Mouse (Mus musculus) spleen, embryonic (tissue): Measurements from ENCODE around the gene St6galnac3.

Experiments
- CTCF ChIA-PET: fragments of 350-600 bp; sonication (Branson Sonifier 250); formaldehyde crosslinking; loops from one replicate; lab custom pipeline; 2022; lab: Charles Lee

Gene St6galnac3

DNA sequence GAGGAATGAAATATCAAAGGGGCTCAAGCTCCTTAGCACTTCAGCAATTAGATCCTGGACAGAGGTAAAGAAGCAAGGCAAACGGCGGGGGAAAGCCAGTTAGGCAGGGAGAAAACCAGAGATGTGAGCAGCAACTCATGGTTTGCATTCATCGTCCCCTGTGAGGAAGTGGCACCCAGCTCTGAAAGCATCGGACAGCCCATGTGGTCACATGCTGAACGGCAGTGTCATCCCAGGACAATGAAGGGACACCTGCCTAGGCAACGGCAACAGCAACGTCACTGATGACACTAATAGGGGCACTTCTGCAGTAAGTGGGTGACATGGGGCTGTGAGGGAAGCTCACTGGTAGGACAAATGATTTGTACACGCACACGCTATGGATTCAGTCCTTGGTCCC is 249.1 kb downstream of the St6galnac3 start:
- CTCF ChIA-PET, result no interaction called here

DNA sequence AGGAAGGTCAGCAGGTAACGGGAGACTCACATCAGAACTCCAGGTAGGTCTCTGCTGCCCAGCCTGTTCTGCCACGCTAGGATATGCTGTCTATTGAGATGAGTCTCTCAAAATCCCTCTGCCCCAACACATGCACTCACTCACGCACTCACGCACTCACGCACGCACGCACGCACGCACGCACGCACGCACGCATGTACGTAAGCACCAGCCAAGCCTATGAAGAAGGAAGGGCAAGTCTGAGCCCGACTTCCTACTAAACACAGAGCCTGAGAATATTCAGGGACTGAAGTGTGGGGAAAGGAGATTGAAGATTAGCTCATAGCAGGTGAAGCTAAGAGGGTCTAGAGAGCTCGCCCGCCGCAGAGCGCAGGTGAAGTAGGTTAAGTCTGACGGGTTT is 249.5 kb downstream of the St6galnac3 start:
- CTCF ChIA-PET, result no interaction called here

DNA sequence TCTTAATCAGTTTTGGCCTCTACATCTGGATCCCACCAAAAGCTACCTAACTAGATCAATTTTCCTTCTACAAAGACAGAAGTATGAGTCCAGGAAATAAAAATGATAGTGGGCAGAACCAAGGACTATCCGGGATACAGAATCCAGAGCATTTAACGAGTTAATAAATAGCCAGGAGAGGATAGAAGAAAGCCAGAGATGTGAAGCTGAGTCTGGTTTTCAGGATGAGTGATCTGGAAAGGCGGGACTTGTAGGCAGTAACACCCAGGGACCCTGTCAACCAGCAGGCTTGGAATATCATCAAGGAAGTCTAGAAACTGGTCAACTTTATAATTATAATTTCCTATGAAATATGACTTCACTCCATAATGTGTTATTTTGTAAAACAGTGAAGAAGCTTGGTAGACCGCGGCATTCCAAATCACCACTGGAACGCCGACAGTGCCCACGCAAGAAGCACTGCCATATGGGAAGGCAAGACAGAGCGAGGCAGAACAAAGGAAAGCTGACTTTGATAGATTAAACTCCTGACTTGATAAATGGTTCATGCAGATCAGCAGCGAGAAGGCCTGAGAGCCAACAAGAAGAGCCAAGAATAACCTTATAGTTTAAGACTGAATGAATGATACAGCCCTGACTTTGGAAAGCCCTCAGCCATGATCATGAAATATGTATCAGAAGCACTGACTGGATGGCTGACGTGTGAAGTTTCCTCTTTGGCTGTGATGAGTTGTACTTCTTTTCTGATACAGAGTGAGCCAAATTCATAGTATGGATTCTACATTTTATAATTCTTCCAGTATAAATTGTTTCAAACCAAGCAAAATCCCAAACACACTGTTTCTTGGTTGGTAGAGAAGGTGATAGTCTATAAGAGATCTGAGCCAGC is 252.1 kb downstream of the St6galnac3 start:
- CTCF ChIA-PET, result no interaction called here

DNA sequence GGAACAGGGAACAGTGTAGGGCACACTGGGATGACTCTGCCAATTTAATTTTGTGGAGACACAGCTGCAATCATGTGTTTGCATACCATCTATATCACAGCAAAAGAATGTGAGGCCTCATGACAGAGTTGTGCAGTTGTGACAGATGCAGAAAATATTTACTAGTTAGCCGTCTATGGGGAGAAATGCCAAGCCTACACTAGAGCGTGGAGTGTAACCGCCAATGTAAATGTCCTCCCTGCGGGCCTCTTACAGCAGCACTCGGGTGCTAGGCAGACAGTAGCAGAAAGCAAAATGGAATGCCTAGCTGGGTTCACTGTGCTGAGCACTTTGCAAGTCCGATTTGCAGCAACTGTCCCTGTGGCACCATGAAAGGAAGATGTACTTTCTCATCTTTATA is 261.1 kb downstream of the St6galnac3 start:
- CTCF ChIA-PET, result no interaction called here

DNA sequence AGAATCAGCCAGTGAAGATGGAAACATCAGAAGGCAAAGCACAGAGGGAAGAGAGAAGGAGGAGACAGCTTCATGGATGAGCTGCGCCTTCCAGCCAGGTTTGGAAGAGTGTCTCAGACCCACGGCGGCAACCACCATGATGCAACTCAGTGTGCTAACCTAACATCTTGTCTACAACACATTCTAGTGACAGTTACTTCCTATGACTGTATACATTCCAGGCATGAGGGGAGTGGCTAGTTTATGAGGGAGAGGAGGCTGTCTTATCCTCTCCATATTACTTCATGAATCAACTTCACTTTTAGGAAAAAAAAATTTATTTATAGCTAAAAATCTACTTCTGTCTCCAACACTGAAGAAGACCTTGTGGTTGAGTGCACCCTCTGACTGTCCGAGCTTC is 264.8 kb downstream of the St6galnac3 start:
- CTCF ChIA-PET, result no interaction called here

DNA sequence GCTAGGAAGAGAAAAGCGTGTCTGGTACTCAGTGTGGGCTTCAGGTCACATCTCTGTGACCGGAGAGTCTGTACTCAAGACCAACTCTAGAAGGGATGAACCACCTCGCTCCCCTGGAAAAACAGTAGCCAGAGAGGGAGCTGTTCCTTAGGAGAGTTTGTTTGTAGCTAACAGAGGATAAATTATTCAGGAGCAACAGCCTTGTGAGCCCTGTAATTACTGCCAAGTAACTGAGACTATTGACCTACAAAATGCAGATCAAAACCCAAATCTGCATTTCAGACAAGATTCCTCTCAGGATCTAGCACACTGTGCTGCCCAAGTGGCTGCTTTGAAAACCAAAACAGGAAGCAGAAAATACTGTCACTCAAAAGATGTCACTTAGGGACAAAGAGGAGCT is 266.4 kb downstream of the St6galnac3 start:
- CTCF ChIA-PET, result no interaction called here

DNA sequence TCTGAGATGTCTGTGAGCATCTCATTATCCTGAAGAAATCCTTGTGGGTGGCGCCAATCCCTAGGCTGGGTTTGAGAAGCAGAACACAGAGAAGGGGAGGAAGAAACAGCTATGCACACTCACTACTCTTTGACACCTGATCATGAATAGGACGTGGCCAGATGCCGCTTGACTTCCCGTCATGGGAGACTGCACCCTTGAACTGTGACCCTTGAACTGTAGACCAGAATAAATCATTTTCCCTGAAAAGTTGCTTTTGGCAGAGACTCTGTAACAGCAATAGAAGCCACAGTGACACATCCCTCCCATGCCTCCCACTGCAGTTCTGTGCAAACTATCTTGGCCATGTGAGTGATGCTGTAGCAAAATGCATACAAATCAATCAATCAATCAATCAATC is 267.3 kb downstream of the St6galnac3 start:
- CTCF ChIA-PET, result no interaction called here

DNA sequence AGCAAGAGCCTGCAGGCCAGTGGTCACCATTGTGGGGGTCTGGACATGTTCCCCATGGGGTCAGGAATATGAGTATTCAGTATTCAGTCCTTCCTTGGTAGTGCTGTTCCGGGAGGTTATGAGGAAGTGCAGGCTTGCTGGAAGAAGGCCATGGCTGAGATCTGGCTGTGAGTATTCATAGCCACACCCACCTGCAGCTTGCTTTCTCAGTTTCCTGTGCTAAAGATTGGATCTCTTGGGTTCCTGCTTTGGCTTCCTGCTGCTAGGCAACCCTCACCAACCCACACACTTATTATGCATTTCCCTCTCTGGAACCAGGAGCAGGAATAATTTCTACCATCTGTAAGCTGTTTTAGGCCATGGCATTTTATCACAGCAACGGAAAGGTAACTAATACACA is 267.8 kb downstream of the St6galnac3 start:
- CTCF ChIA-PET, result no interaction called here

DNA sequence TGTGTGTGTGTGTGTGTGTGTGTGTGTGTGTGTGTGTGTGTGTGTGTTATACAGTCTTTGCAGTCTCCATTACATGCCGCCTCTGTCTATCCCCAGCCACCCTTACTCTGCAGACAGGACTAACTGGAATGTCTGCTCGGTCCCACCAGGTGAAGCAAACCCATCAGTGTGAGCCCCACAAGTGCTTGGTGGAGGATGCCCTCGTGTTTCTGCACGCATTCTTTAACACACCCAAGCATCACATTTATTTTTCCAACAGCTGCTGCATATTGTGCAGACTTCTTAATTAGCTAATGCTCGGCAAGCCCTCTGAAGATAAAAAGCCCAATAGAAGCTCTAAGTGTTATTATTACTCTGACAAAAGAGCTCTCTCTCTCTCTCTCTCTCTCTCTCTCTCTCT is 268.7 kb downstream of the St6galnac3 start:
- CTCF ChIA-PET, result no interaction called here

DNA sequence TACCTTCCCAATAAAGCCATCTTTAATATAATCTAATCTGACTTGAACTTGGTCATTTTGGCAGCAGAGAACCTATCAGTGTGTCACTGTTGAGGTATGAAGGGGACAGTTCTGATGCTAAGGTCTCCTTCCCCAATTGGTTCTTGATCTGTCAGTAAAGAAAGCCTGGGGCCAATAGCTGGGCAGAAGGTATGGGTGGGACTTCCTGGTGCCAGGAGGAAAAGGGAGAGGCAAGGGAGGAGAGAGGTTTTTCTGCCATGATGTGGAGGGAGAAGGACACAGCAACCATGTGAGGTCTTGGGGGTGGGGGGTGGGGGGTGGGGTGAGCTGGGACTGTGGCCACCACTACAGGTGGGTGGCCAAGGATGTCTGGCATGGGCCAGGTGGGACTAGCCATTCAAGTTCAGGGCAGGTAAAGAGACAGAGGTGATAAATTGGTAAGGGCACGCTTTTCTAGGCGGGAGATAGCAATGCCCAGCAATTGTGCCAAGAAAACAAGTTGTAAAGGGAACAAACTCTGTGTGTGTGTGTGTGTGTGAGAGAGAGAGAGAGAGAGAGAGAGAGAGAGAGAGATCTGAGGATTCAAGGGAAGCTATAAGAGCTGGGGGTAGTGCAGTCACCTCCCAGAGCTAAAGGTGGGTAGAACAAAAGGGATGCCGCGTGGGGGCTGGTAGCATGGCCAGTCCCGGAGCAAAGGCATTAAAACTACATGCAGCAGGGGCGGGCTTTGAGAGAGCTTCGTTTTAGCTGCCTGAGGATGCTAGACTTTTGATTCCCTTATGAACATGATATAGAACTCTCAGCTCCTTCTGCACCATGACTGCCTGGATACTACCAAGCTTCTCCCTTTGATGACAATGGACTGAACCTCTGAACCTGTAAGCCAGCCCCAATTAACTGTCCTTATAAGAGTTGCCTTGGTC is 271.6 kb downstream of the St6galnac3 start:
- CTCF ChIA-PET, result interaction anchor here (0.7 kb wide), 1 partner anchor 12 kb away, joined by 5 read pairs; no protein-coding TSS in a partner anchor

DNA sequence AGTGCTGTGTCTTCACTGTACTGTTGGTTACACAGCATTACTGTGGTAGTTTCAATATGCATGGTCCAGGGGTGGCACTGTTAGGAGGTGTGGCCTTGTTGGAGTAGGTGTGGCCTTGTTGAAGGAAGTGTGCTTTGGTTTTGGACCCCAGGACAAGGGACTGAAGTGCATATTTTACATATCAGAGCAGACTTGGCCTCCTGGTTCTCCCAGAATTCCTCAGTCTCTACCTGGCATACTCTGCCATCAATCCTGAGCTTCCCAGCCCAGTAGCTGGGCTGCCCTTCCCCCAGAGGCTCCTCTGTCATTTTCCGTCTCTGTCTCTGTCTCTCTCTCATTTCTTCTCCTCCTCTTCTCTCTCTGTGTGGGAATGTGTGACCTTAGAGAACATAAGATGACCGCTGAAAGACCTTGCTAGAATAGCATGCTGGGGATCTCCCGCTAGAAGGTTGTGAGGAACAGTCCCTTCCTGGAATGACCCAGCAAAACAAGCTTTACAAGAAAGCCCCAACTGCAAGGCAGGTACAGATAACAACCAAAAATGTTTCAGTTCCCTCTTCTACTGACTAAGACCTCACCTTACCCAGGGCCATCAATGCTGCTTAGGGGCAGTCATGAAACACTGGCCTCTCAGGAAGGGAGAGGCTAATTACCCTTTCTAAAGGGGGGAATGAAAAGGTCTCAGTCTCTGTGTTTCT is 272.5 kb downstream of the St6galnac3 start:
- CTCF ChIA-PET, result interaction anchor here (0.7 kb wide), 1 partner anchor 11 kb away, joined by 5 read pairs; no protein-coding TSS in a partner anchor

DNA sequence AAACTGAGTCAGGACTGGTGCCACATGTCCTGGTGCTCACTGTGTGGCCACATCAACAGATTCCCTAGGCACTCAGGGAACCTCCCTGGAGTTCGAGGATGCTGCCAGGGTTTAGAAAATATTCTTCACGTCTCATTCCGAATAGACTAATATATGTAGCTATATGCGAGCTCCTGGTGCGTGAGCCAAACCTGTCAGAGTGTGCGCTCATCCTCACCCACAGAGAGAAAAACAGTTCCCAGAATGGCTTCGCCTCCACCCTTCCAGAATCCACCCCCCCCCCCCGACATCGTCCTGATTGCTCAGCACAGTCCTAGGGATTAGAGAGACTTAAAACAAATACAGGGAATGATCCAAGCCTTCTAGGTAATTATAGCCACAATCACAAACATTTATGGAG is 283.6 kb downstream of the St6galnac3 start:
- CTCF ChIA-PET, result interaction anchor here (0.6 kb wide), 1 partner anchor 12 kb away, joined by 5 read pairs; no protein-coding TSS in a partner anchor

DNA sequence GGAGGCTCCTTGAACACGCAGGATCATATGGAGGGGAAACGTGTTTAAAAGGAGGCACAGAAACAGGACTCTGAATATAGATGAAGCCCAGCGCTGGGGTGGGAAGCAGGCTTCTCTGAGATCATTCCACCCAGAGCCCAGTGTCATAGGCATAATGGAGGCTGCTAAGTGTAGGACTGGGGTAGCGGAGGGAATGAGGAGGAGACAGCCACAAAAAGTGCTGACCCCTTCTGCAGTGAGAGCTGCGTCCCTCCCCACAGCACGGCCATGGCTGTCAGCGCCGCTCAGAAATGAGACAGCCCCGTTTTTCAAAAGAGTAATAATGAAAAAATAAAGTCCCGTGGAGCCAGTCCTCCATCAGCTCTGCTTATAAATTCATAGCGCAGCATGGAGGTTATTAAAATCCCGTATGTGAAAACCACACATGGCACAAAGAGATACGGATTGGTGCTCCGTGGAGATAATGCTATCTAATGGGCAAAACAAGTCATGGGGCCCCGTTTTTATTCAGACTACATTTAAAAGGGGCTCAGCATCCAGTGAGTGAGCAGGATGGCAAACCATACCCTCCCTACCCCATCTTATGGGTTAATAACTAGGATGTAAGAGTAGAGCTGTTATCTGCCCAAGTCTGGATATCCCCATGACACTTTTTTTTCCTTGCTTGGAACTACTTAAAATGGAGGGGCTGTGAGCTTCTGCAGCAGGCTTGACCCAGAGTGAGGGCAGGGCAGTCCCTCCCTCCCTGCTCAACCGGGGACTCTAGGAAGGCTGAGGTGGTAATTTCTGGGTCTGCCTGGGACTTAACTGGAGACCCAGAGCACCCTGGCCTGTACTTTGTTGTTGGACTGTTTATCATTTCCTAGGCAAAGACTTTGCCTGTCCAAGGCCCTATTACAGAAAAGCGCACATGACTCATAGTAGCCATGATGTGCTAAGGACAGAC is 288.6 kb downstream of the St6galnac3 start:
- CTCF ChIA-PET, result no interaction called here

DNA sequence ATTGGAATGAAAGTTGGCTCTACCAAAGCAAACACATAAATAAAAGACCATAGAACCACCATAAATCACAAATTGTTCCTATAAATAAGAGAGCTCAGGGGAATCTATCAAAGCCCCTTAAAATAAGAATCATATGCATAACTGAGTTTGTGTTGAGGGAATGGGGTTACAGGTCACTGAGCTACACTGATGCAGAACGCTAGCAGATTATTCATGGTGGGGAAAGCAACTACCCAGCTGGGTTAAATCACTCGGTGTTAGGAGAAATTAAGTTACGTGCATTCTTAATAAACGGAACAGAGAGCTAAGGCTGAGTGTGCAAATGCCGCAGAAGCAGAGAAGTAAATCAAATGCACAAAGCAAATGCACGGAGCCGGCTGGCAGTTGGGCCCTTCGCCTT is 292.0 kb downstream of the St6galnac3 start:
- CTCF ChIA-PET, result no interaction called here

DNA sequence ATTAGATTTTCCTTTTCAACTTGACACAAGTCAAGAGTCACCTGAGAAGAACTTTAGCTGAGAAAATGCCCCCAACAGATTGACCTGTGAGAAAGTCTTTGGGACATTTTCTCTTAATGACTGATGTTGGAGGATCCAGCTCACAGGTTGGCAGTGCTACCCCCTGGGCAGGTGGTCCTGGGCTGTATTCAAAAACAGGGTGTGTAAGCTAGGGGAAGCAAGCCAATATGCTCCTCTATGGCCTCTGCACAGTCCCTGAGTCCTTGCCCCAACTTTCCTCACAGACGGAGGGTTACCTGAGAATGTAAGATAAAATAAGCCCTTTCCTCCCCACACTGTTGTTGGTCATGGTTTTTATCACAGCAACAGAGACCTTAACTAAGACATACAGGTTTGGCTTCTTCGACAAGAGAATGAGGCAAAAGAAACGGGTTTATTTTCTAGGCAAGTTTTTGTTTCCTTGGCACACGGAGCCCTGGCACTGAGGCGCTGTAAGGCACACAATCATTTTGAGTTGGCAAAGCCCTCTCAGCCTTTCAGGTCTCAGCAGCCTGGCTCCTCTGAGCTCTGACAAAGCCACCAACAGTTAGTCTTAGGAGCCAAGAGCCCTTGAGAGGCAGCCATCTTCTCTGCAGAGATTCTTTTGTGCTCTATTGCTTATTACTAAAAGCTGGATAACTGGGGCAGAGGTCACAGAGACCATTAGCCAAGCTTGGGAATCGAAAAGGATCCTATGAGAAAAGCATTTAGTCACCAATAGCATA is 292.7 kb downstream of the St6galnac3 start:
- CTCF ChIA-PET, result no interaction called here

DNA sequence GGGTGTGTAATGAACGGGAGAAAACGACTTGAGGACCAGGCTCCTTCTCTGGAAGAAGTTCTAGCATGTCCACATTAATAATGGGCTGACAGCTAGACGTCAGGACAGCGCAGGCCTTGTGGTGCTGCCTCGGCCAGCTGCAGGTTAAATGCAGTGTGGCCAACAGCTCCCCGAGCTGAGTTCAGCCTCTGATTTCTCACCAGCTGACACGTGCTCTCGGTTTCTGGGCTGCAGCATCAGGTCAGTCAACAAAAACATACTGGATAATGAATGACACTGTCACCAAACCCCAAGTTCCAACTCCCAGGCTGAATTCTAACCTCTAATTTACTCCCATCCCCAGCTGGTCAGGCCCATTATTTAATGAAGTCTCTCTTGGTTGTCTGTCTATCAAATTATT is 295.1 kb downstream of the St6galnac3 start:
- CTCF ChIA-PET, result no interaction called here

DNA sequence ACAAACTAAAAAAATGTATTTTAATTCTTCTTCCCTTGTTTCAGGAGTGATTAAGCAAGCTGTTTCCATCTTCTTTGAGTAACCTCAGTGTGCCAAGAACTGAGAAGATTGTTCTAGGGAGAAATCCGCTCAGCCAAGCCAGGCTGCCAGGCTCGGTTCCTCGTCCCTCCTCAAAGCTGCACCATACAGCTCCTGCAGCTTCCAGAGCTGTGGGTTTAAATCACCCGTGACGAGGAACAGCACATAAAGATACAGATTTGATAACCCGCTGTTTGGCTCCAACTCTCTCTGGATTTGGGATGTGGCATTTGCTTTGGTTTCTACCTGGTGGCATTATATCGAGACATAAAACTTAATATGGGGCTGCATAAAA is 303.1 kb downstream of the St6galnac3 start:
- CTCF ChIA-PET, result no interaction called here

DNA sequence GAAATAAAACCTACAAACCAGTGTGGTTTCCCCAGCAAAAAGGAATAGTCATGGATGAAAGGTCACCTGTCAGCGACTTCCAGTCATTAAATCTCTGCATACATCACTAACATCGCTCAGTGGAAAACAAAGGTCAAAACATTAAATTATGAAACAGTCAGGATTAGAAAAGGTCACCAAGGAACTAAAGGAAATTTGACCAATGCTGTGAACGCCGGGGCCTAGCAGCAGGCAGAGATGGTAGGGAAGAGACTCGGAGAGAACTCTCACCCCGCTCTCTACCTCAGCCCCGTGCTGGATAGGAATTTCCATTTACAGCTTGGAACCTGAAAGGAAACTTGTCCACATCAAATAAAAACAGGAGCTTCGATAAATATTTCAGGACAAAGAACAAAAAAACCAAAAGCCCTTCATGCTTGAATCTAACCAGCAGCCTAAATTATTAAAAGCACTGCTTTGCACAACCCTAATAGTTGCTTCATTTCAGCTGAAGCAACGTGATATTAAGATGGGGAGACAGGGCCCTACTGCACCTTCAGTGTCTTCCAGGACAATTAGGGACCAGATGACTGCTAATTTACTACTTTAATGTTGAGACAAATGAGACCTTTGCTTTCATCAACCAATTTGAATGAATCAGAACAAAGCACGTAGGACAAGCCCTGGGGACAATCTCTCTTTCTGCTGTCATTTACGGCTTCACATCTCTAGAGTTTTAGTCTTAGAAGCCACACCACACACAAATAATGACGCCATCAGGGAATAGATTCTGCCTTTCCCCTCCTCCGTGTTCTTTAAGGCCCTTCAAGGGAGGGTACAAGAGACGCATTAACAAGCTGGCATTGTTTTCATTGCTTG is 303.7 kb downstream of the St6galnac3 start:
- CTCF ChIA-PET, result no interaction called here

DNA sequence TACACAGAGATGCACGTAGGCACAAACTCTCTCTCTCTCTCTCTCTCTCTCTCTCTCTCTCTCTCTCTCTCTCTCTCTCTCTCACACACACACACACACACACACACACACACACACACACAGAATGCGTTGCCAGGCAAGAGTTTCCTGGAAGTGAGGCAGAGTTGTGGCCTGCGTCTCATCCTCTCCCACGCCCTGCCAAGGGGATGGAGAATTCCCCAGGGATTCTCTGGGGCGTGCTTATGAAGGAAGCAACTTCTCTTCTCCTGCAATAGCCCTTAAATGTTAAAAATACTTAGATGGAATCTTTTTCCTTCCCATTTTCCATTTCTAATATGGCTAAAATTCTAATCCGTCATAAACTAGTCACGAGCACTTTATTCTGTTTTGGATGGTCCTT is 305.6 kb downstream of the St6galnac3 start:
- CTCF ChIA-PET, result no interaction called here
